Mouse (Mus musculus) liver, adult 2 months (tissue): ENCODE data around the gene Ccl17.
A peak's percentile ranks its signal among the peaks of the same experiment; 100 is the strongest.

Experiments used
- CTCF ChIP-seq: fragments of 200-500 bp; IDR thresholded peaks from 2 replicates; pipeline ENCODE4 v1.5.1; 2011; ENCODE audit warnings: low read depth, low read length, control low read depth
- POLR2A ChIP-seq: fragments of 200-500 bp; IDR thresholded peaks from 2 replicates; pipeline ENCODE4 v1.6.1; 2011; ENCODE audit warnings: low read length, control low read depth; ENCODE audit not compliant: insufficient read depth; ENCODE audit errors: extremely low read depth

- TF ChIP-seq POLR2A (no peak), CTCF (peak; percentile 33; the same call in 1 of the 2 replicates)
Observed at GRCm38 (mm10) chr8:94861352-94861910, 51.2 kb downstream of the Ccl17 start.
